Mouse (Mus musculus) forebrain, embryonic 12.5 days (tissue): ENCODE results near the gene Peli1. TPM values are rescaled to one million over a fixed set of nuclear protein-coding genes. Genes with fewer than 3 reads are reported as not detected.
"Not testable (repeated sequence)": the region's sequence is repeated elsewhere in the genome, so short reads cannot be mapped to it uniquely, and the experiment has no call there.

ENCODE experiments used
- ATAC-seq: fragments of 200-750 bp; cut with Nextera tagmentation; 2 replicates; pipeline ENCODE4 v1.8.0; 2017; ENCODE audit warnings: moderate TSS enrichment; ENCODE audit not compliant: low FRiP score
- H3K27ac ChIP-seq: fragments of 300-500 bp; sonication (generic); 2 replicates; pipeline ENCODE4 v1.5.1; 2016; ENCODE audit warnings: mild to moderate bottlenecking
- H3K27me3 ChIP-seq: fragments of 300-500 bp; sonication (generic); 2 replicates; pipeline ENCODE4 v1.6.1; 2016; ENCODE audit warnings: mild to moderate bottlenecking
- H3K36me3 ChIP-seq: fragments of 300-500 bp; sonication (generic); replicated peaks from 2 replicates; pipeline ENCODE4 v1.6.1; 2016; ENCODE audit warnings: mild to moderate bottlenecking
- H3K4me1 ChIP-seq: fragments of 300-500 bp; sonication (generic); 2 replicates; pipeline ENCODE4 v1.6.1; 2016
- H3K4me2 ChIP-seq: fragments of 300-500 bp; sonication (generic); 2 replicates; pipeline ENCODE4 v1.6.1; 2016; ENCODE audit warnings: mild to moderate bottlenecking, moderate library complexity
- H3K4me3 ChIP-seq: fragments of 300-500 bp; sonication (generic); replicated peaks from 2 replicates; pipeline ENCODE4 v1.5.1; 2016; ENCODE audit warnings: mild to moderate bottlenecking
- H3K9ac ChIP-seq: fragments of 300-500 bp; sonication (generic); 2 replicates; pipeline ENCODE4 v1.6.1; 2016; ENCODE audit warnings: mild to moderate bottlenecking
- H3K9me3 ChIP-seq: fragments of 300-500 bp; sonication (generic); 2 replicates; pipeline ENCODE4 v1.6.1; 2016
- WGBS: fragments of 180-500 bp; shearing (Covaris S2); methylation state at CpG from one replicate; pipeline ENCODE4 v1.1.7; 2016; 5-methylcytosine and 5-hydroxymethylcytosine counted together
- polyA plus RNA-seq: library from polyadenylated mRNA; unstranded; fragments of >200 nt; fragmentation: Nextera tagmentation; extraction: Ambion mirVana; gene quantifications from 2 replicates; pipeline ENCODE4 v1.2.1, GENCODE M21; 2016

The Peli1 gene
- polyA plus RNA-seq, 1 experiment from 2014 or later: 103 TPM

- Histone ChIP-seq H3K9me3 (no peaks in the 10 kb centered on the region), H3K4me1 (peaks cover 22% of the 10 kb centered on the region), H3K36me3 (no peaks in the 10 kb centered on the region), H3K4me3 (no peak overlapping the region), H3K9ac (no peak overlapping the region), H3K27me3 (no peaks in the 10 kb centered on the region), H3K4me2 (no peak overlapping the region), H3K27ac (no peak overlapping the region)
- 68% methylated on average over 8 of the region's 8 CpGs for WGBS
- ATAC-seq: no peak
Observed at GRCm38 (mm10) chr11:21164312-21164993, 73.4 kb downstream of the Peli1 start.

GRCm38 (mm10) chr11:21164994-21165560 is 74.0 kb downstream of the Peli1 start:
- no peak for ATAC-seq
- no peak overlapping the region for H3K9ac ChIP-seq
- no peak overlapping the region for H3K27ac ChIP-seq
- no peaks in the 10 kb centered on the region for H3K36me3 ChIP-seq
- peaks cover 22% of the 10 kb centered on the region for H3K4me1 ChIP-seq
- no peaks in the 10 kb centered on the region for H3K9me3 ChIP-seq
- H3K4me3 ChIP-seq: no peak overlapping the region
- H3K4me2 ChIP-seq: no peak overlapping the region
- no peaks in the 10 kb centered on the region for H3K27me3 ChIP-seq
- 87% methylated on average over 4 of the region's 4 CpGs for WGBS

- Histone ChIP-seq H3K9ac (no peak overlapping the region), H3K4me3 (no peak overlapping the region), H3K4me2 (no peak overlapping the region), H3K4me1 (peaks cover 22% of the 10 kb centered on the region), H3K27ac (no peak overlapping the region), H3K27me3 (no peaks in the 10 kb centered on the region), H3K9me3 (no peaks in the 10 kb centered on the region), H3K36me3 (no peaks in the 10 kb centered on the region)
- 91% methylated on average over 2 of the region's 2 CpGs for WGBS
- no peak for ATAC-seq
Observed at GRCm38 (mm10) chr11:21166495-21167096, 75.5 kb downstream of the Peli1 start.

GRCm38 (mm10) chr11:21168828-21169607 is 77.9 kb downstream of the Peli1 start:
- Histone ChIP-seq H3K27ac (peak overlapping the region; percentile 46; the same call in 1 of the 2 replicates), H3K36me3 (no peaks in the 10 kb centered on the region), H3K4me3 (no peak overlapping the region), H3K27me3 (no peaks in the 10 kb centered on the region), H3K4me1 (peaks cover 11% of the 10 kb centered on the region), H3K9me3 (no peaks in the 10 kb centered on the region), H3K9ac (no peak overlapping the region), H3K4me2 (no peak overlapping the region)
- ATAC-seq: peak; percentile 60; the same call in 1 of the 2 replicates
- WGBS: 28% methylated on average over 6 of the region's 6 CpGs

- H3K9ac ChIP-seq, H3K27me3 ChIP-seq, H3K4me3 ChIP-seq, ATAC-seq, H3K27ac ChIP-seq, H3K4me2 ChIP-seq, H3K9me3 ChIP-seq, H3K36me3 ChIP-seq, H3K4me1 ChIP-seq: not testable (repeated sequence)
- whole genome bisulfite sequencing: 92% methylated on average over 1 of the region's 1 CpGs
Observed at GRCm38 (mm10) chr11:21169608-21169860, 78.4 kb downstream of the Peli1 start.

- no peak for ATAC-seq
- no peaks in the 10 kb centered on the region for H3K36me3 ChIP-seq
- H3K27me3 ChIP-seq: no peaks in the 10 kb centered on the region
- no peak overlapping the region for H3K9ac ChIP-seq
- H3K27ac ChIP-seq: no peak overlapping the region
- peaks cover 8% of the 10 kb centered on the region for H3K4me1 ChIP-seq
- WGBS: 95% methylated on average over 3 of the region's 3 CpGs
- H3K4me3 ChIP-seq: no peak overlapping the region
- H3K9me3 ChIP-seq: no peaks in the 10 kb centered on the region
- no peak overlapping the region for H3K4me2 ChIP-seq
Observed at GRCm38 (mm10) chr11:21172281-21172680, 81.2 kb downstream of the Peli1 start.

- no peak for ATAC-seq
- H3K9ac ChIP-seq: no peak overlapping the region
- H3K27ac ChIP-seq: no peak overlapping the region
- H3K36me3 ChIP-seq: no peaks in the 10 kb centered on the region
- no peaks in the 10 kb centered on the region for H3K27me3 ChIP-seq
- 94% methylated on average over 6 of the region's 6 CpGs for WGBS
- H3K4me1 ChIP-seq: peaks cover 4% of the 10 kb centered on the region
- no peaks in the 10 kb centered on the region for H3K9me3 ChIP-seq
- no peak overlapping the region for H3K4me3 ChIP-seq
- no peak overlapping the region for H3K4me2 ChIP-seq
Observed at GRCm38 (mm10) chr11:21173926-21174325, 82.8 kb downstream of the Peli1 start.

GRCm38 (mm10) chr11:21174396-21174795 is 83.3 kb downstream of the Peli1 start:
- Histone ChIP-seq H3K9ac (no peak overlapping the region), H3K4me3 (no peak overlapping the region), H3K9me3 (no peaks in the 10 kb centered on the region)

GRCm38 (mm10) chr11:21175063-21175462 is 84.0 kb downstream of the Peli1 start:
- ATAC-seq: no peak

More at GRCm38 (mm10) chr11:21174396-21174795, 83.3 kb downstream of the Peli1 start:
- Histone ChIP-seq H3K4me2 (no peak overlapping the region), H3K27me3 (no peaks in the 10 kb centered on the region), H3K27ac (no peak overlapping the region), H3K4me1 (no peaks in the 10 kb centered on the region; the same call in 1 of the 2 replicates), H3K36me3 (no peaks in the 10 kb centered on the region)
- no peak for ATAC-seq
- 73% methylated on average over 5 of the region's 5 CpGs for WGBS

GRCm38 (mm10) chr11:21176491-21176890 is 85.4 kb downstream of the Peli1 start:
- H3K36me3 ChIP-seq: no peaks in the 10 kb centered on the region
- H3K9ac ChIP-seq: no peak overlapping the region
- H3K4me2 ChIP-seq: no peak overlapping the region
- no peak overlapping the region for H3K27ac ChIP-seq
- no peak for ATAC-seq
- H3K4me3 ChIP-seq: no peak overlapping the region
- H3K9me3 ChIP-seq: no peaks in the 10 kb centered on the region
- H3K4me1 ChIP-seq: no peaks in the 10 kb centered on the region
- H3K27me3 ChIP-seq: no peaks in the 10 kb centered on the region

More at GRCm38 (mm10) chr11:21175063-21175462, 84.0 kb downstream of the Peli1 start:
- no peak overlapping the region for H3K4me3 ChIP-seq
- 75% methylated on average over 7 of the region's 7 CpGs for WGBS
- no peak overlapping the region for H3K4me2 ChIP-seq
- no peaks in the 10 kb centered on the region for H3K27me3 ChIP-seq
- no peaks in the 10 kb centered on the region for H3K36me3 ChIP-seq
- no peak overlapping the region for H3K9ac ChIP-seq
- H3K4me1 ChIP-seq: no peaks in the 10 kb centered on the region
- no peak overlapping the region for H3K27ac ChIP-seq
- no peaks in the 10 kb centered on the region for H3K9me3 ChIP-seq

- Histone ChIP-seq H3K4me3 (no peak overlapping the region), H3K27me3 (no peaks in the 10 kb centered on the region), H3K9me3 (no peaks in the 10 kb centered on the region), H3K4me2 (no peak overlapping the region), H3K27ac (no peak overlapping the region), H3K36me3 (no peaks in the 10 kb centered on the region), H3K4me1 (no peaks in the 10 kb centered on the region), H3K9ac (no peak overlapping the region)
- ATAC-seq: no peak
- whole genome bisulfite sequencing: 71% methylated on average over 4 of the region's 4 CpGs
Observed at GRCm38 (mm10) chr11:21178343-21178742, 87.3 kb downstream of the Peli1 start.

GRCm38 (mm10) chr11:21178998-21179645 is 88.0 kb downstream of the Peli1 start:
- H3K36me3 ChIP-seq: no peaks in the 10 kb centered on the region
- 95% methylated on average over 8 of the region's 8 CpGs for WGBS
- ATAC-seq: no peak
- no peaks in the 10 kb centered on the region for H3K4me1 ChIP-seq
- H3K9me3 ChIP-seq: no peaks in the 10 kb centered on the region
- H3K4me2 ChIP-seq: no peak overlapping the region
- H3K9ac ChIP-seq: no peak overlapping the region
- no peak overlapping the region for H3K4me3 ChIP-seq
- H3K27me3 ChIP-seq: no peaks in the 10 kb centered on the region
- H3K27ac ChIP-seq: no peak overlapping the region
